Mouse (Mus musculus) heart, adult 2 months (tissue): Measurements from ENCODE around the gene Casp1. TPM values are rescaled to one million over a fixed set of nuclear protein-coding genes. Genes with fewer than 3 reads are reported as not detected.

Source experiments
- DNase-seq, 2 experiments: peaks; one replicate each; pipeline ENCODE4 v3.0.0; 2021
- H3K27ac ChIP-seq: fragments of 200-600 bp; 2 replicates; pipeline ENCODE4 v1.8.1; 2022
- H3K27me3 ChIP-seq: fragments of 200-500 bp; 2 replicates; pipeline ENCODE4 v1.6.1; 2012; ENCODE audit warnings: mild to moderate bottlenecking, low read length, inconsistent platforms, mixed read lengths; ENCODE audit not compliant: control insufficient read depth, insufficient read depth
- H3K36me3 ChIP-seq: fragments of 200-500 bp; 2 replicates; pipeline ENCODE4 v1.6.1; 2012; ENCODE audit warnings: low read length, inconsistent platforms; ENCODE audit not compliant: control insufficient read depth, insufficient read depth
- H3K4me1 ChIP-seq: fragments of 200-500 bp; 2 replicates; pipeline ENCODE4 v1.6.1; 2011; ENCODE audit warnings: low read length; ENCODE audit not compliant: control insufficient read depth, insufficient read depth
- H3K4me3 ChIP-seq: fragments of 200-600 bp; 2 replicates; pipeline ENCODE4 v1.8.1; 2022
- H3K79me2 ChIP-seq: fragments of 200-500 bp; replicated peaks from 2 replicates; pipeline ENCODE4 v1.6.1; 2012; ENCODE audit warnings: mild to moderate bottlenecking, inconsistent platforms, low read length, moderate library complexity, mixed read lengths; ENCODE audit not compliant: control insufficient read depth, insufficient read depth
- H3K9ac ChIP-seq: fragments of 200-500 bp; 2 replicates; pipeline ENCODE4 v1.6.1; 2012; ENCODE audit warnings: low read depth, mild to moderate bottlenecking, control low read depth, inconsistent platforms, low read length, mixed read lengths
- CTCF ChIP-seq: fragments of 200-600 bp; IDR thresholded peaks from 2 replicates; pipeline ENCODE4 v1.8.1; 2022; ENCODE audit warnings: antibody characterized with exemption, mild to moderate bottlenecking, moderate library complexity
- EP300 ChIP-seq: fragments of 200-500 bp; IDR thresholded peaks from 2 replicates; pipeline ENCODE4 v1.6.1; 2011; ENCODE audit warnings: low read depth, low read length, control low read depth; ENCODE audit not compliant: insufficient read depth
- POLR2A ChIP-seq: fragments of 200-500 bp; IDR thresholded peaks from 2 replicates; pipeline ENCODE4 v1.6.1; 2011; ENCODE audit warnings: mild to moderate bottlenecking, low read depth, low read length, control low read depth; ENCODE audit not compliant: insufficient read depth
- WGBS: fragments of 180-500 bp; shearing (Covaris S2); methylation state at CpG from one replicate; pipeline ENCODE4 v1.1.7; 2018; 5-methylcytosine and 5-hydroxymethylcytosine counted together
- intact Hi-C: fragments of 180-260 bp; cut with DNase I; formaldehyde crosslinking; loops from one replicate; pipeline ENCODE4 v1.15.1; 2025
- polyA plus RNA-seq: library from polyadenylated mRNA; depleted of rRNA; stranded (reverse); fragments of >200 nt; gene quantifications from 2 replicates; pipeline ENCODE4 v1.2.3, GENCODE M21; 2012; rRNA removed
- total RNA-seq, 2 experiments: library from RNA; stranded (reverse); gene quantifications; 2 replicates each; pipeline ENCODE4 v1.2.3; 2021

Casp1 gene
- total and polyA plus RNA-seq, 3 experiments, result 0.39 to 1.4 (median 0.93) TPM

DNA sequence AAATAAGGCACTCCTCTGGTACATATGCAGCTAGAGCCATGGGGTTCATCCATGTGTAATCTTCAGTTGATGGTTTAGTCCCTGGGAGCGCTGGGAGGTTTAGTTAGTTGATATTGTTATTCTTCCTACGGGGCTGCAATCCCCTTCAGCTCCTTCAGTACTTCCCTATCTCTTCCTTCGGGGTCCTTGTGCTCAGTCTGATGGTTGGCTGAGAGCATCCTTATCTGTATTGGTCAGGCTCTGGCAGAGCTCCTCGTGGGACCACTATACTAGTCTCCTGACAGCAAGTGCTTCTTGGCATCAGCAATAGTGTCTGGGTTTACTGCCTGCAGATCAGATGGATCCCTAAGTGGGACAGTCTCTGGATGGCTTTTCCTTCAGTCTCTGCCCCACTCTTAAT, 49.1 kb downstream of the Casp1 start:
- Histone ChIP-seq H3K79me2 (no peaks in the 10 kb centered on the region), H3K27ac (no peak overlapping the region), H3K27me3 (no peaks in the 10 kb centered on the region), H3K36me3 (no peaks in the 10 kb centered on the region; the same call in none of the 2 replicates), H3K9ac (no peak overlapping the region), H3K4me3 (no peak overlapping the region), H3K4me1 (peaks cover 3% of the 10 kb centered on the region)
- intact Hi-C loops, result no loop called here
- peak in 1 of 2 experiments; percentile 21 for DNase-seq
- 46% methylated on average over 4 of the region's 4 CpGs for WGBS
- no peak for TF ChIP-seq CTCF
- no peak for TF ChIP-seq EP300
- TF ChIP-seq POLR2A, result no peak

DNA sequence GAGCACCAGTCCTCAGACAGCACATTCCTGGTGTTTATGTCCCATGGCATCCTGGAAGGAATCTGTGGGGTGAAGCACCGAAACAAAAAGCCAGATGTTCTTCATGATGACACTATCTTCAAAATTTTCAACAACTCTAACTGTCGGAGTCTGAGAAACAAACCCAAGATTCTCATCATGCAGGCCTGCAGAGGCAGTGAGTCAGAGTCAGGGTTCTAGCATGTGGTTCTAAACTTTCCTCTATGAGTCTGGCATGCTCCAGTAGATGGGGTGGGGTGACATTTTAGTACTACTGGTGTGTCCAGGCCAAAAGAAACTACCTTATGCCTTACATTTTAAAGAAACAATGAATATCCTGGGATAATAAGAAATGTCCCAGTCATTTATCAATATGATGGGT, 55.4 kb downstream of the Casp1 start:
- Histone ChIP-seq H3K36me3 (no peaks in the 10 kb centered on the region), H3K79me2 (no peaks in the 10 kb centered on the region), H3K27me3 (no peaks in the 10 kb centered on the region), H3K27ac (no peak overlapping the region), H3K9ac (no peak overlapping the region), H3K4me3 (no peak overlapping the region), H3K4me1 (no peaks in the 10 kb centered on the region)
- TF ChIP-seq POLR2A (no peak), EP300 (no peak), CTCF (no peak)
- DNase-seq, result no peak
- intact Hi-C loops, result no loop called here
- WGBS, result 64% methylated on average over 2 of the region's 2 CpGs

DNA sequence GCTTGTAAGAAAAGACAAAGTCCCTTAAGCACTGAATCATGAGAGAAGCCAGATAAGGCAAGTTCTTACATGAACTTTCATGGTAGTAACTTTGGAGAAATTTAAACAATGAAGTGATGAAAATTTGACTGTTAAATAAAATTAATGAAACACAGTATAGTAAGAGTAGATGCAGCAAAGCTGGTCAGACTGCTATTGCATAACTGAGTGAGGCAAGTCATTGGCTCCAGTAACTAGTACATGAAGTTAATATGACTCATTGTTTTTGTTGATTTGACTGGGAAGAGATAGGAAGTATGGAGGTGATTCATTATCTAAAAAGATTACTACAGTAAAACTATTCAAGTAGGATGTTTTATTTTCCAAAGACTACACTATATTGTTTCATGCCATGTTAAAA, 58.5 kb downstream of the Casp1 start:
- no peak overlapping the region for H3K27ac ChIP-seq
- H3K9ac ChIP-seq, result no peak overlapping the region
- no peaks in the 10 kb centered on the region for H3K36me3 ChIP-seq
- no peaks in the 10 kb centered on the region for H3K4me1 ChIP-seq
- TF ChIP-seq EP300 (no peak), POLR2A (no peak), CTCF (no peak)
- H3K79me2 ChIP-seq, result no peaks in the 10 kb centered on the region
- H3K4me3 ChIP-seq, result no peak overlapping the region
- intact Hi-C loops, result no loop called here
- DNase-seq, result no peak
- H3K27me3 ChIP-seq, result no peaks in the 10 kb centered on the region

Other genes starting within 250 kb of the Casp1 start
- 1 to 10 TPM; 1.7 to 3.1 TPM for gene Casp4, start 10.3 kb downstream of the Casp1 start, total RNA-seq
- gene Casp4, start 10.3 kb downstream of the Casp1 start, polyA plus RNA-seq, result 2.0 and 5.0 TPM in 2 replicates
- gene Casp12, start 46.9 kb downstream of the Casp1 start, total RNA-seq, result 1 to 10 TPM; 4.8 to 5.5 TPM
- 3.7 and 5.2 TPM in 2 replicates for gene Casp12, start 46.9 kb downstream of the Casp1 start, polyA plus RNA-seq